Mouse (Mus musculus): ENCODE data around the gene Olfr713. TPM values are rescaled to one million over a fixed set of nuclear protein-coding genes. Genes with fewer than 3 reads are reported as not detected.

The Olfr713 gene
- polyA plus RNA-seq (2021), result not detected

DNA sequence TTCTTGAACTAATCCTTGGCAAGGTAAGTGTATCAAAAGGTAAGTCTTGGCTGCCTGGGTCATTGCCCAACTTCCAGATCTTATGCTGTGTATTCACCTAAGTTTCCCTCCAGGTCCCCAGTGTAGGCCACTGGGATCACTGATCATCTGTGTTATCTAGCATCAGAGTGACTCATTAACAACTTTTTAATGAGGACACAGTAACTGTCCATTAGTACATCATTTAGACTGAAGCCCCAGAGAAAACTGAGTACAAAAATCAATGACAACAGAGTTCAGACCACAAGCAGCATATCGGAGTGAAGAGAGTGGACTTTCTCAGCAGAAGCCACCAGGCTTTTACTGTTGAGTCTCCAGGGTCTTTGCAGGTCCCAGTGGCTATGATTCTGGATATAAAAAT is at the start of gene Olfr713:
TSS of gene Olfr713 (plus strand) at position 301 of the 400 bp plus-strand sequence.
- ATAC-seq, result no peak
- peaks cover 5% of the 10 kb centered on the region for H3K27me3 ChIP-seq
- ChIA-PET CTCF (no interaction called here), POLR2A (no interaction called here)
- in situ Hi-C loops (cut with MboI; ENCODE audit: low pct_unique_long_range_greater_than_20kb), result loop anchor here (25.0 kb wide), 2 partner anchors 1219 to 1319 kb away; partner anchors contain the start of gene Mrpl17
- no peak for TF ChIP-seq CTCF (IDR thresholded peaks at IDR 0.05)
- DNase-seq (ENCODE audit: low read depth, low spot score), result no peak

DNA sequence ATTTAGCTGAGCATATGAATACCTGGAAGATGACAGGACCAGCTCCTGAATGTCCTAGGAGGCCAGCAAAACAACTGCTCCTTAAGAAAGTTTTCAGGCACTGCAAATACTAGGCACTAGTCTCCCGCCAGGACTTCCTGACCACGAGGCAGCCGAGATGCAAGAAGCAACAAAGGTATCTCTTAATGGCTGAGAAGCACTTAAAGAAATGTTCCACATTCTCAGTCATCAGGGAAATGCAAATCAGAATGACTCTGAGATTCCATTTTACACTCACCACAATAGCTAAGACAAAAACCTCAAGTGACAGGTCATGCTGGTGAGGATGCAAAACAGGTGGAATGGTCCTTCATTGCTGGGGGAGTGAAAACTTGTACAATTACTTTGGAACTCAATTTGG is 45.7 kb upstream of the Olfr713 start:
- DNase-seq (ENCODE audit: low read depth, low spot score), result no peak
- in situ Hi-C loops (cut with MboI; ENCODE audit: low pct_unique_long_range_greater_than_20kb), result no loop called here
- POLR2A ChIA-PET, result no interaction called here

DNA sequence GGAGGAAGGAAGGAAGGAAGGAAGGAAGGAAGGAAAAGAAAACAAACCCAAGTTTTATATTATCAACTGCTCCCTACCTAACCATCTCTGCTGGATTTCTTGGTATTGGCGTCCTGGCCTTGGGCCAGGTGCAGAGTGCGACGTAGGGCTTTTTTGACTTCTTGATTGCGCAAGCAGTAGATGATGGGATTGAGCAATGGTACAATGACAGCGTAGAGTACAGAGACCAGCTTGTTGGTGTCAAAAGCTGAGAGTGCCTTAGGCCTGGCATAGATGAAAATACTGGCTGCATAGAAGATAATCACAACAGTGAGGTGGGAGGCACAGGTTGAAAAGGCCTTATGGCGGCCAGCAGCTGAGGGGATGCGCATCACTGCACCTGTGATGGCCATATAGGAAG is 30.2 kb upstream of the Olfr713 start:
- no peak for TF ChIP-seq CTCF (IDR thresholded peaks at IDR 0.05)
- POLR2A ChIA-PET, result no interaction called here
- CTCF ChIA-PET, result no interaction called here
- in situ Hi-C loops (cut with MboI; ENCODE audit: low pct_unique_long_range_greater_than_20kb), result no loop called here
- no peak for ATAC-seq
- peaks cover 3% of the 10 kb centered on the region for H3K27me3 ChIP-seq
- no peak for DNase-seq (ENCODE audit: low read depth, low spot score)

More for the DNA sequence above, 45.7 kb upstream of the Olfr713 start:
- H3K27me3 ChIP-seq, result no peaks in the 10 kb centered on the region
- CTCF ChIA-PET, result no interaction called here
- no peak for TF ChIP-seq CTCF (IDR thresholded peaks at IDR 0.05)
- ATAC-seq, result no peak

DNA sequence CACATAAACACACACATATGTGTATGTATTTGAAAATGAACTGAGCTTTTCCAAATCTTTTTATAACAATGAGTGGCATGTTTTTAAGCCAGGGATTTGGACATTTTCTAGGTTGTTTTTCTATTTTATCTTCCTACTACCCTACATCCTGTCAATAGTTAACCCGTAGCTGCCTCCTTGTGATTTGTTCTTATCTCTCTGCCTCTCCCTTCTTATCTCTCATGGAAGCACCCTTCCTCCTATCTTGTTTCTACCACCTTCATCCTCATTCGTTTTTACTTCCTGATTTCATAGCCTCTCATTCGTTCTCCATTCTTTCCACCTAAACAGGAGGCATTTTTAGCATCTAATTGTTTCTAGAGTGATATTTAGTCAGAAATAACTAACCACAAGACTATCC is 26.8 kb upstream of the Olfr713 start:
- ChIA-PET CTCF (no interaction called here), POLR2A (no interaction called here)
- DNase-seq (ENCODE audit: low read depth, low spot score) (no peak), ATAC-seq (no peak)
- in situ Hi-C loops (cut with MboI; ENCODE audit: low pct_unique_long_range_greater_than_20kb), result no loop called here
- no peak for TF ChIP-seq CTCF (IDR thresholded peaks at IDR 0.05)
- peaks cover 3% of the 10 kb centered on the region for H3K27me3 ChIP-seq

DNA sequence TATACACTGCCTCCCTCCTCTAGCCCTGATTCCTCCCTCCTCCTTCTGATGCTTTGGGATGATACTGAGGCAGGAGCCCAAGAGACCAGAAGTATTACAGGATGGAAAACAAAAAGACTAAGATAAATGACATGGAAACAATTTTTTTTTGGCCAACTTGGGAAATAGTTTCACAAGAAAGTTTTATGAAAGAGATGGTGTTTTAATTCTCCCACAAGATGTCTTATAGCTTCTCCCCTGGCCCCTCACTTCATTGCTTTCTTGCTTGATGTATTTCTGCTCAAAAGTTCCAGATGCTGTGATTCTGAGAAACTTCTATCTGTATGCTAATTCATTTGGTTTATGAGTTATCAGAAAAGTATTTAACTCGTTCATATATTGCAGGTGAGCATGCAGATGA is 25.0 kb upstream of the Olfr713 start, which contains the start of gene Olfr2:
TSS of gene Olfr2 (minus strand) at position 101 of the 400 bp plus-strand sequence.
- peaks cover 3% of the 10 kb centered on the region for H3K27me3 ChIP-seq
- TF ChIP-seq CTCF (IDR thresholded peaks at IDR 0.05), result no peak
- in situ Hi-C loops (cut with MboI; ENCODE audit: low pct_unique_long_range_greater_than_20kb), result no loop called here
- POLR2A ChIA-PET, result no interaction called here
- CTCF ChIA-PET, result interaction anchor here (0.6 kb wide), 1 partner anchor 180 kb away, joined by 3 read pairs; no protein-coding TSS in a partner anchor
- ATAC-seq, result no peak
- DNase-seq (ENCODE audit: low read depth, low spot score), result no peak

DNA sequence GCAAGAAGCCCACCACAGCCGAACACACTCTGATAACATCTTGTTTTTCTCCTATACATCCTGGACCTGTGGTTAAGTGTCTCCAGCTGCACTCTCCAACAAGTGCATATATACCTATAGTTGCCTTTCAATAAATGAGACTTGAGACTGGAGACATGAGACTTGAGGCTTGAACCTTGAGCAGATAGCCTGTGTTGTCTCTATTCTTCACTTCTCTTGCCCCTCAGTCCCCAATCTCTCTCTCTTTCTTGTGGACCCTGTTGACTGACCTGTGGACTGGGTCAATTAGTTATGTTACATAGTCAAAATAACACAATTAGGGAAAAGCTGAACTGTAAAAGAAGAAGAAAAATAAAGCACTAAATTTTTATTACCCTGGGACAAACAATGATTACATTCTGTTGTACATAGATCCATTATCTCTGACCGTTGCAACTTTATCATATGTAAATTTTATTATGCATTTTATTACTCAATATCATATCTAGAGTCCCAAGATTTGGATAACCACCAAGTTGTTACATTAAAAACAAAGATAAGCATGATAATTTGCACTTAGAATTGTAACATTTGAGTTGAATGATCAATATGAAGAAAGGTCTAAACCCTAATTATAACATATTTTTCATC is 9.1 kb downstream of the Olfr713 start:
- no peak for TF ChIP-seq CTCF (IDR thresholded peaks at IDR 0.05)
- peaks cover 12% of the 10 kb centered on the region for H3K27me3 ChIP-seq
- in situ Hi-C loops (cut with MboI; ENCODE audit: low pct_unique_long_range_greater_than_20kb), result loop anchor here (25.0 kb wide), 2 partner anchors 1228 to 1328 kb away; partner anchors contain the start of gene Mrpl17
- ChIA-PET CTCF (no interaction called here), POLR2A (no interaction called here)
- DNase-seq (ENCODE audit: low read depth, low spot score) (no peak), ATAC-seq (no peak)

DNA sequence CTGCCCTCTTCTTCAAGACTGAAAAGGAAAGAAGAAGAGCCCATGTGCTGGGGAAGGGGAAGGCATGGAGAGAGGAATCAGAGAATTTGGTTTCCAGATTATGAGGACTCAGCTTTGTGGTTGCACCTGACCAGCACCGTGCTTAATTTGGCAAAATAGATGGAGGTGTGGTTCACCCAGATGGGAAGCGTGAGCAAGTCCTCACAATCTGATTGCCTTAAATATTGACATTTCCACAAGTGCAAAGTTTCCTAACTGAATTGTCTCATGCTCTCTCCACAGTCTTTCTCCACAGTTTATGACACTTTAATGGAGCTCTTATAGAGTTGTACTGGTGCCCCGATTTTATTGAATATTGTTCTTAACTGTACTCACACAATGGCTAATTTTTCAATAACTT is 12.2 kb downstream of the Olfr713 start:
- H3K27me3 ChIP-seq, result peaks cover 7% of the 10 kb centered on the region
- ATAC-seq, result no peak
- in situ Hi-C loops (cut with MboI; ENCODE audit: low pct_unique_long_range_greater_than_20kb), result loop anchor here (25.0 kb wide), 2 partner anchors 1231 to 1331 kb away; partner anchors contain the start of gene Mrpl17
- TF ChIP-seq CTCF (IDR thresholded peaks at IDR 0.05), result no peak
- DNase-seq (ENCODE audit: low read depth, low spot score), result no peak
- CTCF ChIA-PET, result no interaction called here
- POLR2A ChIA-PET, result no interaction called here

DNA sequence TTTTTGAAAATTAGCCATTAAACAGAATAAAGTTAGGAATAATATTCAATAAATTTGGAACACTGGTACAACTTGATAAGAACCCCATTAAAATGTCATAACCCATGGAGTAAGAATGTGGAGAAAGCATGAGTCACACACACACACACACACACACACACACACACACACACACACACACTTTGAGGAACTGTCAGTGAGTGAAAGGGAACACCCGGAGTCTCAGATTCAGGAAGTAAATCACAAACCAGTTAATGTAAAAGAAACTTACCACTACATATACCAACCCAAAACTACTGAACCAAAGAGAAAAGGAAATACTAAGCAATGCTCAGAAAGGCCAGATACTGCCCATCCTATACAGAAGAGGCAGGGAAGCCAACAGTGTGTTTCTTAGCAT is 13.4 kb downstream of the Olfr713 start:
- CTCF ChIA-PET, result no interaction called here

DNA sequence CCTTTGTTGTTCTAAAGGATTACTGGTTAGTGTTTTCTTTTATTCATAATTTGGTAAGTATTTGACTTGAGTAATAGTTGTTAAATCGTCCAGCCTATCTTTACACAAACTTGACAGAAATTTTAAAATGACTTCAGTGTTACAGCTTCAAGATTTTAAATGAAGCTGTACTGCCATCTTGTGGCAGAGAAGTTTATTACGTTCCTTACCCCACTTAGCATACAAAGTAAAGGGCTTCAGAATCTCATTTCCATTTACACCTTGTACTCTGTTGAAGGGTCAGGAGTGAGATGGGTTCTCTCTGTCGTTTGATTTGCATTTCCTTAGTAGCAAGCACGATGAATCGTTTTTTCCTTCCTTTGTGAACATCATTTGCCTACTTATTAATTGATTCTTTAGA is 14.9 kb downstream of the Olfr713 start:
- peak; percentile 42 for TF ChIP-seq CTCF (IDR thresholded peaks at IDR 0.05)
- ATAC-seq, result no peak

More for the DNA sequence above, 13.4 kb downstream of the Olfr713 start:
- peaks cover 7% of the 10 kb centered on the region for H3K27me3 ChIP-seq
- POLR2A ChIA-PET, result no interaction called here
- TF ChIP-seq CTCF (IDR thresholded peaks at IDR 0.05), result no peak
- DNase-seq (ENCODE audit: low read depth, low spot score), result no peak
- ATAC-seq, result no peak
- in situ Hi-C loops (cut with MboI; ENCODE audit: low pct_unique_long_range_greater_than_20kb), result loop anchor here (25.0 kb wide), 2 partner anchors 1232 to 1332 kb away; partner anchors contain the start of gene Mrpl17

DNA sequence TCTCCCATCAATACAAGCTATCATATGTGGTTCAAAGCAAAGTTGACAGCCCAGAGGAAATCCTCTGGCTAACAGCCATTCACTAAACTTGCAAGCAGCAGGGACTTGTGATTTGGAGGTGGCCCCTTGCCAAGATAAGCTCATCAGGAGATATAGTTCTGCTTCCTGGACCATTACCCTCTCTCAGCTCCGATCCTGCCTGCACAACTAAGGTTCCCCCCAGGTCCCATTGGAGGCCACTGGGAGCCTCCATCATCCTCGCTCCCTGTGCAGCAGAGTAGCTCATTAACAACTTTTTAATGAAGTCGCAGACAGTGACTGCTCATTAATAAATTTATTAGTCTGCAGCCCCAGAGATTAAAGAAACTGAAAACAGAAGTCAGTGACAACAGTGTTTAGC is 16.6 kb downstream of the Olfr713 start:
- CTCF ChIA-PET, result interaction anchor here (1.7 kb wide), 1 partner anchor 1231 kb away, joined by 5 read pairs; no protein-coding TSS in a partner anchor
- no peak for ATAC-seq
- H3K27me3 ChIP-seq, result no peaks in the 10 kb centered on the region
- POLR2A ChIA-PET, result interaction anchor here (1.2 kb wide), 1 partner anchor 1231 kb away, joined by 3 read pairs; no protein-coding TSS in a partner anchor
- no peak for DNase-seq (ENCODE audit: low read depth, low spot score)
- in situ Hi-C loops (cut with MboI; ENCODE audit: low pct_unique_long_range_greater_than_20kb), result loop anchor here (25.0 kb wide), 2 partner anchors 1235 to 1335 kb away; partner anchors contain the start of gene Mrpl17
- no peak for TF ChIP-seq CTCF (IDR thresholded peaks at IDR 0.05)

More for the DNA sequence above, 14.9 kb downstream of the Olfr713 start:
- H3K27me3 ChIP-seq, result no peaks in the 10 kb centered on the region
- ChIA-PET CTCF (no interaction called here), POLR2A (no interaction called here)
- DNase-seq (ENCODE audit: low read depth, low spot score), result peak; percentile 6
- in situ Hi-C loops (cut with MboI; ENCODE audit: low pct_unique_long_range_greater_than_20kb), result loop anchor here (25.0 kb wide), 2 partner anchors 1234 to 1334 kb away; partner anchors contain the start of gene Mrpl17

DNA sequence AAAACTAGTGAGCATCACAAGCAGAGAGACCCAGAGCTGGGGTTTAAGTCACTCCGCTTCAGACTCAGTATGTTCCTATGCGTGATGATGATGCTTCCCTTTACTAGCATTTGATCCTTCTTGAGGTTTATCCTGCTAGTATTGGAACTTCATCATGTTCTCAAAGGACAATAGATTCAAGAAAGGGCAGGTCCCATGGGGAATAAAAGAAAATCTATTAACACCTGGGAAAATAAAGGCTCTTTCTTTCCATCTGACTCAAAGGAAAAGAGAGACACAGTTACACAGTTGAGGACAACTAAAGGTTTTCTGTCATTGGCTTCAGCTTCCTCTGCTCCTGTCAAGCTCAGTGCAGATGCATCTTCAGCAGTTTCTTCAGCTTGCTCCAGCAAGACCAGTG is 39.7 kb downstream of the Olfr713 start, which contains the start of gene Olfr714:
TSS of gene Olfr714 (plus strand) at position 301 of the 400 bp plus-strand sequence.
- ChIA-PET CTCF (no interaction called here), POLR2A (no interaction called here)
- in situ Hi-C loops (cut with MboI; ENCODE audit: low pct_unique_long_range_greater_than_20kb), result no loop called here
- ATAC-seq (no peak), DNase-seq (ENCODE audit: low read depth, low spot score) (no peak)
- H3K27me3 ChIP-seq, result no peaks in the 10 kb centered on the region
- no peak for TF ChIP-seq CTCF (IDR thresholded peaks at IDR 0.05)

Other genes starting within 250 kb of the Olfr713 start
- gene Olfr699, start 238.0 kb upstream of the Olfr713 start, polyA plus RNA-seq (2021), result not detected
- not detected for gene Olfr700, start 222.3 kb upstream of the Olfr713 start, polyA plus RNA-seq (2021)
- gene Olfr701, start 217.0 kb upstream of the Olfr713 start, polyA plus RNA-seq (2021), result 0.04 TPM
- 0.05 TPM for gene Olfr702, start 197.3 kb upstream of the Olfr713 start, polyA plus RNA-seq (2021)
- gene Olfr703, start 187.8 kb upstream of the Olfr713 start, polyA plus RNA-seq (2021), result not detected
- gene Olfr704, start 168.0 kb upstream of the Olfr713 start, polyA plus RNA-seq (2021), result not detected
- gene Olfr705, start 154.3 kb upstream of the Olfr713 start, polyA plus RNA-seq (2021), result not detected
- gene Olfr706, start 143.0 kb upstream of the Olfr713 start, polyA plus RNA-seq (2021), result not detected
- gene Olfr707, start 129.9 kb upstream of the Olfr713 start, polyA plus RNA-seq (2021), result not detected
- gene Olfr1532-ps1, start 123.2 kb upstream of the Olfr713 start, polyA plus RNA-seq (2021), result not detected
- not detected for gene Olfr709-ps1, start 99.0 kb upstream of the Olfr713 start, polyA plus RNA-seq (2021)
- gene Olfr710, start 82.9 kb upstream of the Olfr713 start, polyA plus RNA-seq (2021), result not detected
- not detected for gene Olfr6, start 67.2 kb upstream of the Olfr713 start, polyA plus RNA-seq (2021)
- gene Olfr711, start 55.7 kb upstream of the Olfr713 start, polyA plus RNA-seq (2021), result not detected
- not detected for gene Olfr2, start 25.1 kb upstream of the Olfr713 start, polyA plus RNA-seq (2021)
- not detected for gene Olfr714, start 39.8 kb downstream of the Olfr713 start, polyA plus RNA-seq (2021)
- not detected for gene Olfr17, start 62.0 kb downstream of the Olfr713 start, polyA plus RNA-seq (2021)
- gene Olfr715b, start 79.2 kb downstream of the Olfr713 start, polyA plus RNA-seq (2021), result not detected
- not detected for gene Olfr715, start 99.9 kb downstream of the Olfr713 start, polyA plus RNA-seq (2021)
- not detected for gene Olfr716, start 107.2 kb downstream of the Olfr713 start, polyA plus RNA-seq (2021)
- not detected for gene Nlrp14, start 135.8 kb downstream of the Olfr713 start, polyA plus RNA-seq (2021)
- gene Rbmxl2, start 178.3 kb downstream of the Olfr713 start, polyA plus RNA-seq (2021), result not detected